Mouse (Mus musculus) erythroid progenitor cell, adult 5-6 weeks (primary cell): ENCODE measurements around the gene Kctd15. TPM values are rescaled to one million over a fixed set of nuclear protein-coding genes. Genes with fewer than 3 reads are reported as not detected.

Experiments
- ATAC-seq: replicated peaks from 2 replicates; pipeline ENCODE4 v1.8.0; 2016; ENCODE audit warnings: moderate number of reproducible peaks, mild to moderate bottlenecking, moderate TSS enrichment, inconsistent platforms; ENCODE audit not compliant: poor library complexity, low FRiP score, severe bottlenecking
- total RNA-seq, 2 experiments: library from RNA; stranded (forward) in 1 of 2; stranded (reverse) in 1 of 2; fragments of 150-400 nt in 1 of 2; fragments of 186-747, 209-891 nt in 1 of 2; gene quantifications; 2 replicates each; pipeline versions ENCODE4 v1.2.3 to v1.2.4; 2015 to 2017; ENCODE audit warnings: low replicate concordance in 2 of 2

Gene Kctd15
- not detected in 2 replicates for total RNA-seq (2015; ENCODE audit: low replicate concordance)
- total RNA-seq (2017; ENCODE audit: low replicate concordance) = not detected in 2 replicates

DNA sequence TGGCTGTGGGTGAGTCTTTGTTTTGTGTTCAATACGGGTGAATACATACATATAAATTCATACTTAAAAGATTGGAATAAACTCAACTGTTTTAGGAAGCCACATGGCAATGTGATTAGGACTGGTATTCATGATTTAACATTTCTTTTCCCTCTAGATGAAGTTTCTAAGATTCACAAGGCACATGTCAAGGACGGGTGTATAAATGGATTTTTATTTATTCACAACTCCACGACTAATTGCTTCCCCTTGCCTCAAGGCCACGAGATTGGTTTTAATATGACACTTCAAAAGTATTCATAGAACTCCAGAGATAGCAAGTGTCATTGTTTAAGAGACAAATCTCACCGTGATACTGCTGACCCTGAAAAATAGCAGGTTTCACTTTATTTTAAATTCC is at the start of gene Kctd15:
Gene Kctd15, minus strand, starts transcription at position 101 of the 400 bp plus-strand sequence.
- no peak for ATAC-seq

DNA sequence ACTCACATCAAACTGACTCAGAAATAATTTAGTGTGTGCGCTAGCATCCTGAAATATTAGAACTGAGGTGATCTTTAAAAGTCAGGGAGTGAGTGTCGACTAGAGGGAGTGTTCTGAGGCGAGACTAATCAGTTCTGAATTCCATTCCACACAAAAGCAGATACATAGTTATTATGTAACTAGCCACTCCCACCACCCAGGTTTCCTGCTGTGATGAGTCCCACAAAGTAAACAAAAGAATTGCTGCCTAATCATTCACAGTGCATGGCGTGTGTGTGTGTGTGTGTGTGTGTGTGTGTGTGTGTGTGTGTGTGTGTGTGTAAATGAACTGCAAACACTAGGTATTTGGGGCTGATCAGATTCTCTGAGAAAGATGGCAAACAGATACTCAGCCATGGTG is 47.9 kb upstream of the Kctd15 start:
- no peak for ATAC-seq

DNA sequence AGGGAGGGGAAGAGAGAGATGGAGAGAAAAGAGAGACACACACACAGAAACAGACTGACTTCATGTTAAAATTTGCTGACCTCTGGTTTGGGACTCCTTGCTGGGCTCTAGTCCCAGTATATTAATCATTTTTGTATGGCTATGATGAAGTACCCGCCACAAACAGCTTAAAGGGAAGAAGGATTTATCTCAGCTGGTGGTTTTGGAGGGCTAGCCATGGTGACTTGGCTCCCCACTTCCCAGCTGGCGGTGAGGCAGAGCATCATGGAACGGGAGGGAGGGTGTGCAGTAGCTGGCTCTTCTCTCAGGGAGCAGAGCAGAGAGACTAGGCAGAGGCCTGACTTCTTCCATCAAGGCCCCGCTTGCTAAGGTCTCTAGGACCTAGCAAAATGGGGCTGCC is 46.9 kb upstream of the Kctd15 start:
- ATAC-seq = no peak

DNA sequence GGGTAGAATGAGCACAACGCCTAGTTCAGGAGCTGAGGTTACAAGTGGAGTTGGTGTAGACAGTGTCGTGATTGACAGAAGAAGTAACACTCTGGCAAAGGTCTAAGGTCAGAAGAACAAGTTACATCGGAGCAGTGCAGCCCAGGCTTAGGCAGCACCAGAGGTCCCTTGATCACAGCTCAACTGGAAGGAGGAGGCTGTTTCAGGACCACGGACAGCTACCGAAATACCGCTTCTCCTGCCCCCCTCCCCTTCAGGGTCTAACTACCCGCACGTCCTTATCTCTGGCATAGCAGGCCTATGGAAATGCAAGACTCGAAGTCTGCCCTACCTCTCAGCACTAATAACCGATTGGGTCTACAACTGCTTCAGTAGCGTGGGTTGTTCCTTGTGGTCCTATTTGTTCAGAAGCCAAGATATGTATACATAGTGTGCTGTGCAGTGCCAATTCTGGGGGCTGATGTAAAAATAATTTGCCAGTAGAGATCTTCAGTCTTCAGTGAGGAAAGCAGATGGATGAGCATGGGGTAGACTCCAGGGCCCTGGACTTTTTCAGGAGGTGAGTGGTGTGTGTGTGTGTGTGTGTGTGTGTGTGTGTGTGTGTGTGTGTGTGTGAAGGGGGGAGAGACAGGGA is 46.3 kb upstream of the Kctd15 start:
- no peak for ATAC-seq

DNA sequence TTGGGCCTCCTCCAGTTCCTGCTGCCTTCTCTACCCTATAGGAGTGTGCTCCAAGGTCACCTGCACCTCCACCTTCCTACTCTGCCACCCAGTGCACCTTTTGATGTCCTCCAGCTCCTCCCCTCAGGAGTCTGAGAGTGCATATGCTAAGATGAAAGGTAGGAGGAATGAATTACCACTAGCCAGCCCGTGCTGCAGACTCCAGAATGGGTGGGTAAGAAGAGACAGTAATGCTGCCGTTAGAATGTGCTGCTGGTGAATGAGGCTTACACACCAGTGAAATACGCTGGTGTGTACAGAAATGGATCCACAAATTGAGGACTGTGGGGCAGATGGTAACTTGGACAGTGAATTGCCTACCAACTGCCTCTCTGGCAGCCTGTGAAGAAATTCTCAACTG is 43.4 kb upstream of the Kctd15 start:
- ATAC-seq = no peak

DNA sequence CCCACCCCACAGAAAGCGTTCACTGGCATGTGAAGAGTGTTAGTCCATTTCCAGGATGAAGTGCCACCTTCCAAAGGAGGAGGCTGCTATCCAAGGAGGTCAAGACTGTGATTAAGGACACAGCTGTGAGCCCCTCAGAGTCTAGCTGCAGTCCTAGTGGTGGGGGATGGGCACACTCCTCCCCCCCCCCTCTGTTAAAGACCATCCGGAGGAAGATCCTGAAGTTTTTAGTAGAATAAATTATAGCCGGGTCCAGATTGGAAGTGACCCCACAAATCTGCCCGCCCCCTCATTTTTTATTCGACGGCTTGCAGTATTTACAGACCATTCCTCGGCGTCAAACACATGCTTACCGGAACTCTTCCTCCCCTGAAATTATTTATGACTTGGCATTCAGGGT is 41.7 kb upstream of the Kctd15 start:
- ATAC-seq = no peak

DNA sequence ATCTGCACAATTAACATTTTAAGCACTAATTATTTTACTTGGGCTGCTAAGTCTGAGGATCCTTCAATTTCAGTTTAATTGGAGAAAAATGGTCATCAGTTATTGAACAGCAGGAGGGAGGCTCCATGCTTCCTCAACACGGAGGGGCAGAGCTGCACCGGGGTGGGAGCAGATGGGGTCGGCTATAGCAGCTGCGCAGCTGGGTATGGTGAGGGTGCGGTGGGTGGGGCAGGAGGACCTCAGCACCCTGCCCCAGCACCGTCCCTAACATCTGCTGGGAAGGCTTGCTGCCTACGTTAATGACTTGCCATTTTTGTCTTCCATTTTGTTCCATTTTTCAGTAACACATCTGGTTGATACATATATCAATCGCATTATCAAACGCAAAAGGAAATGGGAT is 39.6 kb upstream of the Kctd15 start:
- ATAC-seq = no peak

DNA sequence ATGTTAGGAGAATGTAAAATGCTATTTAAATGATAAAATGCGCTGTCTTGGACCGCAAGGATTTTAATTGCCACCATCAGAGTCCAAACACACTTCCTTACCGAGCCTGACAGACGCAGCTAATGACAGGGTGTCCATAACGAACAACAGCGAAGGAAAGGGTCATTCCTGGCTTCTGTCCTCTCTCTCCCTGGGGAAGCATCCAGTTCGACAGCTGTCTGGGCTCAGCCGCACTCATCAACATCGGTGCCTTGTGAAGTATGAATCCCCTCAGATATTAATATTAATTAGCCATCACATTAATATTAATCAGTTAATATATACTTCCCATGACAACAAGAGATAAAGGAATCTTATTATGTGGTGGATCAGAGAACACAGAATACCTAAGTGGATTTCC is 38.4 kb upstream of the Kctd15 start:
- no peak for ATAC-seq

DNA sequence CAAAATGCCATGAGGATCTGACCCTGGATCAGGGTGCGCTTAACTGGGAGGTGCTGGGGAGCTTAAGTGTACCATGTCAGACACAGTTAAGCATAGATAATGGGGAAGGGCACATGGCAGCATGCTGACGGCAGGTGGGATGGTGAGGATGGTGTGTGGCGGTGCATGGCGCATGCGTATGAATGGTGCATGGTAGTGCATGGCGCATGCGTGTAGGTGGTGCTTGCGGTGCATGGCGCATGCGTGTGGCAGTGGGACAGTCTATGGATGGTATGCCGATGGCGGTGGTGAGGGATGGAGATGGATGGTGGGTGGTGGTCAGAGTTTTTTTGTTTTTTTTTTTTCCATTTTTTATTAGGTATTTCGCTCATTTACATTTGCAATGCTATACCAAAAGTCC is 37.4 kb upstream of the Kctd15 start:
- no peak for ATAC-seq

DNA sequence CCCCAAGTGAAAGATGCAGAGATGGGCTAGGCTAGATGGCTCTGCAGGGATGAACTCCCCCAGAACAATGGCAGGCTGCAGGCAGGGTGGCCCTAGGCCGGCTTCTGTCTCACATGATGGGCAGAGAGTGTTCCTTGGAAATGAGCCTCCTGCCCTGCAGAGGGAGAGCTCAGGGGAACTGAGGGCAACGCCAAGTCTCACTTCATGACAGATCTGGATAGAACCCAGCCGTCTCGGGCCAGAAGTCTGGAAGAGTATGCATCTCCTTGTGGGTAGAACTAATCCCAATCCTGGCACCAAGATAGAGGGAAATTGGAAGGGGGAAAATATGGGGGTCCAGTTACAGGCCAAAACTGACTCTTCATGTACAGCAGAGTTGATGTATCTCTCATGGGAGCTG is 36.5 kb upstream of the Kctd15 start:
- no peak for ATAC-seq

DNA sequence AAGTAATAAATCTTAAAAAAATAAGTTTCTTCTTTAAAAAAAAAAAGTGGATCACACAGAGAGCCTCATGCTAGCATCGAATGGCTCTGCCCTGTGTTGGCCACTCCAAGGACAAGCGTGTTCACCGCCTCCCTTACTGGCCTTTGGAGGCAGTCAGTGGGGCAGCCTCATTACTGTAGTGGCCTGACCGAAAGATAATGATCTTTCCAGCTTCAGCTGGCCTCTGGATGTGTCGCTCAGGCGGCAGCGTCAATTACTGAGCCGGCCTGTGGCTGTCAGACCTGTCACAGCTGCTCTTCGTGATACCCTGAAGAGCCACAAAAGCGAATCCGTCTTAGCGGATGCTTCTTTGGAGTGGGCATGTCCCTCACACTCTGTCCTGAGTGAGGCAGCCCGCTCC is 33.6 kb upstream of the Kctd15 start:
- no peak for ATAC-seq

DNA sequence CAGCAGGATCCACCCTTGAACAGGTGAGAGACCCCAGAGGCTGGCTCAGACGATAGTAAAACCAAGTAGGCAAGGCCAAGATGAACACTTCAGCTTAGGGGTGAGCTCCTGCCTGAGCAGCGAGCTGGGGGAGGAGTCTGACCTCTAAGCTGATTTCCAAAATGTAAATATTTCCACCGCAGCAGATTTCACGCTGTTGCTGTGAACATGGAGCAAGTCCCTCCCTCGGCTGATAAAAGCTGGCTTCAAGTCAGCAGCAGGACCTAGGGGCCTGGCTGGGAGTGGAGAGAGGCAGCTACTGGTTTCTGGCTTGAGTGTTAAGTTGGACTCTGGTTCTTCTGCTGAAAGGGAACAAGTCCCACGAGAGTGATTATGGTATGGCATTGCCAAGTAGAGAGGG is 32.5 kb upstream of the Kctd15 start:
- ATAC-seq = no peak

DNA sequence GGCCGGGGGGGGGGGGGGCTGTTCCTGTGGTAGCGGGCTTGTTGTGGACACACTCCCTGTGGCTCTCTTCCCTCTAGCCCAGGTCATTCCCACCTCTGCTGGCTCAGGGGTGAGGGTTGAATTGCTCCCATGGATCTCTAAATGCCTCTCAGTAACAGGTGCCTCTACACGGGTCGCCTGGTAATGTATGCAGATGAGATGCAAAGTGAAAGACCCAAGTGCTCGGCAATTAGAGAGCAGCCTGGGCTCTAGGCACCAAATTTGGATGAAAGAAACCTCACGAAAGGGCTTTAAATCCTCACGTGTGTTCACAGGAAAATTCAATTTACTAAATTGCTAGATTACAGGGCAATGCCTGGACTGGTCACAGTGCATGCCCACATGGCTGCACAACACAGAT is 29.3 kb upstream of the Kctd15 start:
- ATAC-seq = no peak

DNA sequence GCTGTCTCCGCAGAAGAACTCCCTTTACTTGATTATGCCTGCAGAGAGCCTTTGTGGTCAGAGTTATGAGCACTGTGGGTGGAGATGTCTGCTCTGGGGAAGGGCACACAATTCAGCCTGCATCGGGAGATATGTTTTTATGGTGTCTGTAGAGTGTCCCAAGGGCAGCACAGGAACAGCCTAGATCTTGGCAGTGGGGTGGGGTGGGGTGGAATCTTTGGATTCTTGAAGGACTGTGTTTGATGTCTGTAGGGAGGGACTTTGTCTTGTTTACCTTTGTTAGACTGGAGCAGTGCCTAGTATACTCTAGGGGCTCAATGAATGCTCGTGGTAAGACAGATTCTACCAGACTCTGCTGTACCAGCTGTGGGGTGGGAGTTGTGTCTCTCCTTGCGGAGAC is 28.6 kb upstream of the Kctd15 start:
- no peak for ATAC-seq

DNA sequence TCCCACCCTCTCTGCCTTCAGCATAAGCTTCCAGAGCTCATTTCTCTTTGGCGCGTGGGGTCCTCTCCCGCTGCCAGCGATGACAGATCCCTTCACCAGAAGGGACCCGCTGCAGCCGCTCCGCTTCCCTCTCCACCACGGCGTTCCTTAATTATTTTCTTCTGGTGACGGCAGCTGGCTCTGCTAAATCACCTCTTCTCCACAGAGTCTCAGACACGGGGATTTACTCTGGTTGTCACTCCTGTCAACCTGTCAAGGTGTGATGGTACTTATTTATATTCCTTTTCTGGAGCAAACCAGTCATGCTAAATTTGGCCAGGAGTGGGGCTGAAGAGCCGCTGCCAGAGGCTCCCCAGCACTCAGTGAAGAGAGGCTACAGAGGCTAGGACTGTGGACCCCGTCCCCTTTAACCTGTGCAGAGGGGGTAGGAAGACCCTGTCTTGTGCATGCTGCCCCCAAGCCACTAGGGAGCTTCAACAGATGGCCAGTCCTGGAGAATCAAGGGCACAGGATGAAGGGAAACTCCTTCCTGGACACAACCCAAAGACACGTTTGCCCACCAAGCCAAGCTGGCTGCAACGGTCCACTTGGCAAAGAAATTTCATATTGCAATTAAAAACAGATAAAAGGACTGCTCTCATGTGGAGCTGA is 24.4 kb upstream of the Kctd15 start:
- ATAC-seq = no peak

DNA sequence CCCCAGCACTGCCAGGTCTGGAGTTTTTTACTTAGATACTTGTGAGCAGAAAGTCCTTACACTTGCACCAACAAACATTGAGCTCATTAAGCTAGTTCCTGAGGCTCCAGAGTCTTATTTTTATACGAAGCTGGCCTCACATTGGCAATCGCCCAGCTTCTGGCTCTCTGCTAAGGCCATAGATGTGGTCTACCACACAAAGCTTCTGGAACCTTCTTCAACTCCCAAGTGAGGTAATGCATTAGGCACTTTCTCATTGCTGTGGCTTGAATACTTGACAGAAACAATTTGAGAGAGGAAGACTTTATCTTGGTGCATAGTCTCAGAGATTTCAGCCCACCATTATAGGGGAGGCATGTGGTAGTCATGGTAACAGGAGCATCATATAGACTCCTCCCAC is 23.4 kb upstream of the Kctd15 start:
- no peak for ATAC-seq

DNA sequence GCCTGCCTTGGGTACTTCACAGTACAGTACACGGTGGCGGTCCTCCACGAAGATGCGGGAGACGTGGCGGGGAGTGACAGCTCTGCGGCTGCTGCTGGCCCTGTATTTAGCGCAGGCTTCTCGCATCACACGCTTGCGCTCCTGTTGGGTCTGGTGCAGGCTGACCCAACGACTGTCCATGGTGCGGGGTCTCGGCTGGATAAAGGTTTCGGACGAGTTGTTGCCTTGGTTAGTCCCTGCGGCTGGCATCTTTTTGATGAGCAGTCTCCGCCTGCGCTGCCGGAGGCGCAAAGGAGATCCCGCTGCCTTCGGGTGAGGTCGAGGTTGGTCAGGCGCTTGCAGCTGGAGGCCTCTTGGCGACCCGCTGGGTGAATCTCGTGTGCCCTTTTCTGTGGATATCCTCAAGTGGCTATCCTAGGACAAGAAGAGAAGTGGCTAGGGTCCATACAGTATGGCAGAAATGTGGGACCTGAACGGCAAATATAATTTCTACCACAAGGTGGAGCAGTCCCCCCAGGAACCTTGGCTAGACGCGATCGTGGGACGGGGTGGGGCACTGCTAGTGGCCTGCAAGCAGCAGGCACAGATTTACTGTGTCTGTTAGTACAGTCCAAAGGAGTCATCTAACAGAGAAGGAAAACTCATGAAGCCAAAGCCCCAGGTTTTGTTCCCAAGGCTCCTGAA is 19.4 kb upstream of the Kctd15 start:
- no peak for ATAC-seq

DNA sequence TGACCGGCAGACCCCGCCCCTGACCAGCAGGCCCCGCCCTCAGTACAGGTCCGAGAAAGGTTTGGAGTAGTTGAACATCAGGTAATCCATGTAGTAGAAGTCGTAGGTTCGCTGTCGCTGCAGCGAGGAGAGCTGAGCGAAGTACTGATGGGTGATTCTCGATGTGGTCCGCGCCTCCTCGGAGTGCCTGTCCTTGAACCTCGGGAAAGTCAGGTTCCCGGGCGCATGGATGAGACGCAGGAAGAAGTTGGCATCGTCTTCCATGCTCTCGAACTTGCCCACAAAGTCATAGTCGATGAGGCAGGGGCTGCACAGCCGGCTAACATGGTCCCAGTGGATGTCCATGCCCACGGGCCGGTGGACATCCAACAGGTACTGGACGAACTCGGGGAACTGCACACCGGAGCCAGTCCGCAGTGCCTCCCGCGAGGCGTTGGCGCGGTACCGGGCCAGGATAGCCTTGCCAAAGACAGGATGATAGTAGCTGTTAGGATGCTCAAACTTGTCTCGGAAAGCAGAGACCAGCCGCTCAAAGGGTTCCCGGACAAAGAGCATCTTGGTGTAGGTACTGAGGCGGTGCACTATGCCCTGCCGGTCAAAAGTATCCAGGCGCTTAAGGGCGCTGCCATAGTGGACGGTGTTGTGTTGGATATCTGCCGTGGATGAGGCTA is 18.7 kb upstream of the Kctd15 start:
- ATAC-seq = no peak

DNA sequence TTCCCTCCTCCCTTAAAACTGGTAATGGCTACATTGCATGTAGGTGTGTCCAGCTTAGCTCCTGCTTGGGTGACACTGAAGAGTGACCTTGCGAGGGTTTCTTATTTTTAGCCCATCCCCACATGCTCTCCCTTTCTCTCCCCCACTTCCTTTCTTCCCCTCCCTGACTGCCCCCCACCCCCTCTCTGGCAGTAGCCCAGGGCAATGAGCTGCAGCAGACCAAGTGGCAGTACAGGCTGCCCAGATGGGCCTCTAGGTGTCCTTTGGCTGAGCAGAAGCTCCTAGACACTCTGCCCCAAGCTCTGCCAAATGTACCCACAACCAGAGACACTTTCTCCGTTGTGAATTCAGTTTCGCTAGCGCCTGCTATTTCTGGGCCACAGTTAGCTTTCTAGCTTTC is 16.4 kb upstream of the Kctd15 start:
- ATAC-seq = no peak

DNA sequence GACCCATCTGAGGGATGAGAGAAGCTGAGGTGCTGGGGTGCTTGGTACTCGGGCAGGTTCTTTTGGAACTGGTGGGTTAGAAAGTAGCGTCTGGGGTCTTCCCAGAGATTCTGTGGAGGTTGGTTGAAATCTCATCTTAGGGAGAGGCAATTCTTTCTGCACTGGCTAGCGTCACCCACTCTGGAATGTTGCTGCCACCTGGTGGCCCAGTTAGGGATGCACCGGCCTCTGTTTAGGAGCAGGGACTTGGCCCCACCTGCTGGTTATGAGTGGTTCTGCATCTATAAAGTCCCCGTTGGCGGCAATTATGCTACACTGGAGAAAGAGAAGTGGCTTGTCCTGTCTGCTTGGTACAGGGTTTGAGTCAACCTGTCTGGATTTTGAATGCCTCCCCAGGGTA is 15.4 kb upstream of the Kctd15 start:
- peak; percentile 68; the same call in 1 of the 2 replicates for ATAC-seq

DNA sequence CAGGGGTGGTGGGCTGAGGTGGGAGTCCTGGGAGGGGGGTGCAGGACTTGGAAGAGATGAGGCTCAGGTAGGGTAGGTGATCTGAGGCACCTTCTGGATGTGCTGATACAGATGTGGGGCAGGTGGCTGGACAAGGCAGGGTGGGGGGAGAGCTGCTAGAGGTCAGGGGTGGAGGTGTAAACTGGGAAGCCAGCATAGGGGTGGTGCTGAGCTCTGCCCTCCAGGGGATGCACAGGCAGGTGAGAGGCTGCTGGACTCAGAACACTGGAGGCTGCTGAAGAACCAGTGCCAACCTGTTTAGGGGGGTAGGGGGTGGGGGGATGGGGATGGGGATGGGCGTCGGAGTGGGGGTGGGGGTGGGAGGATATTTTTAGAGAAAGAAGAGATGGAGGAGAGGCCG is 14.2 kb upstream of the Kctd15 start:
- no peak for ATAC-seq
